Comparison of ENCODE assay signal across 14 mouse cellular contexts in the genomic region with DNA sequence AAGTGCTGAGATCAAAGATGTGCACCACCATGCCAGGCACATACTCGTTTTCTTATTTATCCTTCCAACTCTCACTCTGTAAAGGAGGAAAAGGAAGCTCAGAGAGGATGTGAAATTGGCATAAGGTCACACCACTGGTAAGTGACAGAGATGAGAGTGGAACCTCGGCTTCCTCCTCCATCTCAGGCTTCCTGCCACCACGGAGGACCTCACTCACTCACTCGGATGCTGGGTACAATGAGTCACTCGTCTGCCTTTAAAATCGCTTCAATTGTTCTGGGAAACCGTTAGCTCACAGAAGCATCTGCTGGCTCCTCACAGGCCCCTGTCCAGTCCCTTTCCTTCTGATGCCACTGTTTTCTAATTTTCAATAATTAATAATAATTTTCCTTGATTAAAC. TPM values are rescaled to one million over a fixed set of nuclear protein-coding genes. Genes with fewer than 3 reads are reported as not detected.
A peak's percentile ranks its signal among the peaks of the same experiment; 100 is the strongest.
DNase-seq lines count a peak whose midpoint lies in the region; ATAC-seq and TF ChIP-seq lines count a peak whose summit lies in the region.
"Had no signal": no experiment of that assay in that cellular context is flagged by ENCODE, and none has a peak within 500 bp of the region (broad histone marks: within the 10 kb centered on the region; RNA-seq: fewer than 3 reads in every experiment).

No protein-coding gene starts in this region.

- H3K79me2 ChIP-seq in C2C12 (ENCODE audit: control insufficient read depth, insufficient read depth) = no peaks in the 10 kb centered on the region

- H3K79me3 ChIP-seq in C2C12 (ENCODE audit: low read depth) = no peaks in the 10 kb centered on the region

- TF ChIP-seq CTCF in layer of hippocampus, adult 2 months (conservative IDR thresholded peaks at IDR 0.05) = no peak
- no peak for TF ChIP-seq CTCF in C2C12 (IDR thresholded peaks at IDR 0.05; ENCODE audit: control insufficient read depth, insufficient read depth, insufficient read length)
- TF ChIP-seq CTCF in lung, postnatal 0 days (IDR thresholded peaks at IDR 0.05) = no peak

- no peaks in the 10 kb centered on the region for H3K27me3 ChIP-seq in C2C12 (ENCODE audit: control insufficient read depth, insufficient read depth, insufficient read length)
- no peaks in the 10 kb centered on the region; the same call in 1 of the 2 replicates for H3K27me3 ChIP-seq in forebrain, embryonic 12.5 days
- no peaks in the 10 kb centered on the region for H3K27me3 ChIP-seq in lung, postnatal 0 days (replicated peaks; ENCODE audit: insufficient read depth, low read length)
- H3K27me3 ChIP-seq: embryonic facial prominence, embryonic 15.5 days; forebrain, embryonic 15.5 days; midbrain, embryonic 12.5 days had no signal

- no peak overlapping the region for H3K9ac ChIP-seq in forebrain, embryonic 12.5 days
- H3K9ac ChIP-seq in lung, postnatal 0 days (replicated peaks; ENCODE audit: low read depth) = no peak overlapping the region
- H3K9ac ChIP-seq: embryonic facial prominence, embryonic 15.5 days; forebrain, embryonic 15.5 days; midbrain, embryonic 12.5 days had no signal

- no peaks in the 10 kb centered on the region for H3K9me3 ChIP-seq in forebrain, embryonic 12.5 days
- no peaks in the 10 kb centered on the region for H3K9me3 ChIP-seq in lung, postnatal 0 days (ENCODE audit: low read length)
- H3K9me3 ChIP-seq: embryonic facial prominence, embryonic 15.5 days; forebrain, embryonic 15.5 days; midbrain, embryonic 12.5 days had no signal

- peaks cover 33% of the 10 kb centered on the region for H3K4me1 ChIP-seq in forebrain, embryonic 12.5 days
- H3K4me1 ChIP-seq in lung, postnatal 0 days (ENCODE audit: insufficient read depth, low read depth, low read length) = no peaks in the 10 kb centered on the region

- H3K4me2 ChIP-seq in forebrain, embryonic 12.5 days = no peak overlapping the region
- H3K4me2 ChIP-seq in lung, postnatal 0 days (replicated peaks; ENCODE audit: low read depth, low read length) = no peak overlapping the region
- H3K4me2 ChIP-seq: embryonic facial prominence, embryonic 15.5 days; forebrain, embryonic 15.5 days; liver, embryonic 11.5 days; midbrain, embryonic 12.5 days had no signal

- no peaks in the 10 kb centered on the region for H3K36me3 ChIP-seq in C2C12 (ENCODE audit: control insufficient read depth, insufficient read depth)
- peaks cover 15% of the 10 kb centered on the region for H3K36me3 ChIP-seq in forebrain, embryonic 12.5 days (replicated peaks)
- H3K36me3 ChIP-seq in lung, postnatal 0 days (ENCODE audit: insufficient read depth, low read length) = no peaks in the 10 kb centered on the region
- H3K36me3 ChIP-seq: embryonic facial prominence, embryonic 15.5 days had no signal

- 54% methylated on average over 7 of the region's 7 CpGs for WGBS in forebrain, embryonic 12.5 days
- 46% methylated on average over 7 of the region's 7 CpGs for WGBS in lung, postnatal 0 days

- H3K27ac ChIP-seq in layer of hippocampus, adult 2 months = peak overlapping the region; percentile 46; the same call in 1 of the 2 replicates
- H3K27ac ChIP-seq in forebrain, embryonic 12.5 days = no peak overlapping the region
- H3K27ac ChIP-seq in lung, postnatal 0 days (ENCODE audit: low read length) = no peak overlapping the region
- H3K27ac ChIP-seq: forebrain, embryonic 15.5 days; midbrain, embryonic 12.5 days had no signal

- no peak overlapping the region for H3ac ChIP-seq in C2C12 (ENCODE audit: control insufficient read depth, insufficient read length, low read depth)

- ATAC-seq in megakaryocyte, adult 5-6 weeks (ENCODE audit: poor library complexity, severe bottlenecking) = peak; percentile 85
- ATAC-seq in forebrain, embryonic 12.5 days (ENCODE audit: low FRiP score) = no peak
- no peak for ATAC-seq in lung, postnatal 0 days
- ATAC-seq: forebrain, embryonic 15.5 days had no signal

- no peak for TF ChIP-seq EP300 in lung, postnatal 0 days (IDR thresholded peaks at IDR 0.05)

- DNase-seq in layer of hippocampus, adult 2 months (ENCODE audit: low spot score in 2 of 2) = no peak
- no peak for DNase-seq in layer of hippocampus, postnatal 10 days (ENCODE audit: low spot score in 2 of 2)
- peak; percentile 51 for DNase-seq in NIH3T3 (ENCODE audit: low read depth)
- no peak for DNase-seq in lung, postnatal 0 days (ENCODE audit: low spot score)
- no peak for DNase-seq in urinary bladder, adult 2 months (ENCODE audit: low spot score)
- DNase-seq: cerebellum, postnatal 36 days; kidney, adult 2 months had no signal

- no peak overlapping the region for H3K4me3 ChIP-seq in layer of hippocampus, adult 2 months
- no peak overlapping the region for H3K4me3 ChIP-seq in C2C12 (ENCODE audit: insufficient read depth, poor library complexity, severe bottlenecking)
- no peak overlapping the region for H3K4me3 ChIP-seq in forebrain, embryonic 12.5 days (replicated peaks)
- H3K4me3 ChIP-seq in lung, postnatal 0 days (ENCODE audit: low read depth, low read length) = no peak overlapping the region
- H3K4me3 ChIP-seq: embryonic facial prominence, embryonic 15.5 days; forebrain, embryonic 15.5 days; midbrain, embryonic 12.5 days had no signal

TF ChIP-seq in C2C12, 6 proteins besides CTCF, POLR2A, EP300 and RAD21:
- TF ChIP-seq FOSL1 (IDR thresholded peaks at IDR 0.05; ENCODE audit: insufficient read depth, low read length, poor library complexity, severe bottlenecking) (peak; percentile 29), MYOD1 (IDR thresholded peaks at IDR 0.05; ENCODE audit: control insufficient read depth, insufficient read length, low read depth) (peak; percentile 6), MAX (IDR thresholded peaks at IDR 0.05) (no peak)

RNA-seq across cellular contexts. Expression of a gene that starts 39.4 kb away (rescaled TPM):
- total RNA-seq in layer of hippocampus, adult 2 months (2021) = 1 to 10 TPM in 1 of 2 experiments, under 1 TPM in 1; 0.81 to 2.2 TPM
- total RNA-seq in layer of hippocampus, postnatal 10 days (2021) = 1 to 10 TPM; 3.7 to 7.2 TPM
- polyA plus RNA-seq in C2C12 (2012; fragmentation: generic; extraction: Trizol) = 162 TPM
- total RNA-seq in megakaryocyte, adult 5-6 weeks (2015) = 4.2 and 5.0 TPM in 2 replicates
- total RNA-seq in megakaryocyte, adult 5-6 weeks (2017) = 9.8 and 11.4 TPM in 2 replicates
- polyA plus RNA-seq in forebrain, embryonic 12.5 days (2016; fragmentation: Nextera tagmentation; extraction: Ambion mirVana) = 17.4 and 18.1 TPM in 2 replicates
- polyA plus RNA-seq in lung, postnatal 0 days (2015; fragmentation: Nextera tagmentation; extraction: Ambion mirVana) = 28.6 and 33.8 TPM in 2 replicates
- polyA plus RNA-seq in urinary bladder, adult 2 months (2012; rRNA removed) = 67.7 and 73.5 TPM in 2 replicates

RNA-seq across cellular contexts. Expression of a gene that starts 45.1 kb away (rescaled TPM):
- total RNA-seq in layer of hippocampus, adult 2 months (2021) = 10 to 100 TPM; 31.7 to 35.2 TPM
- 10 to 100 TPM; 75.2 to 91.7 TPM for total RNA-seq in layer of hippocampus, postnatal 10 days (2021)
- polyA plus RNA-seq in C2C12 (2012; fragmentation: generic; extraction: Trizol) = 2.6 TPM
- total RNA-seq in megakaryocyte, adult 5-6 weeks (2015) = 0.20 and 0.82 TPM in 2 replicates
- 2.7 and 5.7 TPM in 2 replicates for total RNA-seq in megakaryocyte, adult 5-6 weeks (2017)
- 14.5 and 15.1 TPM in 2 replicates for polyA plus RNA-seq in forebrain, embryonic 12.5 days (2016; fragmentation: Nextera tagmentation; extraction: Ambion mirVana)
- 5.9 and 8.5 TPM in 2 replicates for polyA plus RNA-seq in lung, postnatal 0 days (2015; fragmentation: Nextera tagmentation; extraction: Ambion mirVana)
- polyA plus RNA-seq in urinary bladder, adult 2 months (2012; rRNA removed) = 3.7 TPM in 2 replicates
